Mouse (Mus musculus) ES-Bruce4 (cell line): ENCODE results near the gene Bcl2l13. TPM values are rescaled to one million over a fixed set of nuclear protein-coding genes. Genes with fewer than 3 reads are reported as not detected.

Experiments
- H3K27ac ChIP-seq: 2 replicates; pipeline ENCODE4 v1.5.1; 2012; ENCODE audit warnings: low read length, inconsistent platforms; ENCODE audit not compliant: insufficient read depth
- H3K27me3 ChIP-seq: 2 replicates; pipeline ENCODE4 v1.6.1; 2012; ENCODE audit warnings: mild to moderate bottlenecking, low read length, inconsistent platforms; ENCODE audit not compliant: control insufficient read depth, poor library complexity, insufficient read depth, severe bottlenecking
- H3K36me3 ChIP-seq: 2 replicates; pipeline ENCODE4 v1.6.1; 2012; ENCODE audit warnings: inconsistent platforms, mild to moderate bottlenecking, low read length, moderate library complexity; ENCODE audit not compliant: control insufficient read depth, poor library complexity, insufficient read depth, severe bottlenecking
- H3K4me1 ChIP-seq: one replicate; pipeline ENCODE4 v1.8.1; 2011; ENCODE audit warnings: low read length; ENCODE audit not compliant: control insufficient read depth, insufficient read depth
- H3K4me3 ChIP-seq: 2 replicates; pipeline ENCODE4 v1.5.1; 2011; ENCODE audit warnings: low read depth, mild to moderate bottlenecking, low read length
- H3K9ac ChIP-seq: 2 replicates; pipeline ENCODE4 v1.6.1; 2012; ENCODE audit warnings: low read depth, mild to moderate bottlenecking, inconsistent platforms; ENCODE audit not compliant: poor library complexity, severe bottlenecking
- H3K9me3 ChIP-seq: replicated peaks from 2 replicates; pipeline ENCODE4 v1.6.1; 2012; ENCODE audit warnings: mild to moderate bottlenecking, low read length, inconsistent platforms; ENCODE audit not compliant: control insufficient read depth, poor library complexity, insufficient read depth, severe bottlenecking
- CTCF ChIP-seq: IDR thresholded peaks from one replicate; pipeline ENCODE4 v1.8.1; 2011; ENCODE audit warnings: low read depth, low read length
- EP300 ChIP-seq: IDR thresholded peaks from 2 replicates; pipeline ENCODE4 v1.6.1; 2011; ENCODE audit warnings: low read depth, low read length; ENCODE audit not compliant: insufficient read depth
- POLR2A ChIP-seq: IDR thresholded peaks from one replicate; pipeline ENCODE4 v1.8.1; 2011; ENCODE audit warnings: low read length; ENCODE audit not compliant: insufficient read depth
- polyA plus RNA-seq: library from polyadenylated mRNA; stranded (reverse); fragments of >200 nt; gene quantifications from 2 replicates; pipeline ENCODE4 v1.2.4, GENCODE M21; 2011; ENCODE audit warnings: low read depth; ENCODE audit not compliant: missing spikeins, insufficient read depth, insufficient read length

Bcl2l13 gene
- 56.4 and 70.4 TPM in 2 replicates for polyA plus RNA-seq

GRCm38 (mm10) chr6:120835474-120836374 is at the start of gene Bcl2l13:
Gene Bcl2l13, plus strand, starts transcription at chr6:120836212.
- Histone ChIP-seq H3K36me3 (no peaks in the 10 kb centered on the region), H3K4me1 (no peaks in the 10 kb centered on the region), H3K4me3 (peak within 1 kb of the TSS; percentile 97), H3K9me3 (no peaks in the 10 kb centered on the region), H3K9ac (peak within 1 kb of the TSS; percentile 80), H3K27ac (peak within 1 kb of the TSS; percentile 21; the same call in 1 of the 2 replicates), H3K27me3 (no peaks in the 10 kb centered on the region)
- TF ChIP-seq EP300 (no peak), POLR2A (peak; percentile 95), CTCF (peak; percentile 49)

- Histone ChIP-seq H3K4me1 (no peaks in the 10 kb centered on the region), H3K9ac (no peak overlapping the region), H3K27me3 (no peaks in the 10 kb centered on the region), H3K27ac (no peak overlapping the region), H3K9me3 (no peaks in the 10 kb centered on the region), H3K36me3 (no peaks in the 10 kb centered on the region), H3K4me3 (no peak overlapping the region)
- TF ChIP-seq CTCF (no peak), POLR2A (no peak), EP300 (no peak)
These were observed 47.9 kb upstream of the Bcl2l13 start for GRCm38 (mm10) chr6:120788068-120788607.

- no peak for TF ChIP-seq CTCF
- TF ChIP-seq EP300 = no peak
- no peak for TF ChIP-seq POLR2A
- no peak overlapping the region for H3K4me3 ChIP-seq
- no peaks in the 10 kb centered on the region for H3K9me3 ChIP-seq
- no peak overlapping the region for H3K9ac ChIP-seq
- H3K27me3 ChIP-seq = no peaks in the 10 kb centered on the region
- H3K4me1 ChIP-seq = no peaks in the 10 kb centered on the region
- no peak overlapping the region for H3K27ac ChIP-seq
- H3K36me3 ChIP-seq = no peaks in the 10 kb centered on the region; the same call in 1 of the 2 replicates
These were observed 47.1 kb upstream of the Bcl2l13 start for GRCm38 (mm10) chr6:120788904-120789303.

GRCm38 (mm10) chr6:120790153-120790552 is 45.9 kb upstream of the Bcl2l13 start:
- Histone ChIP-seq H3K4me1 (no peaks in the 10 kb centered on the region), H3K27me3 (no peaks in the 10 kb centered on the region), H3K36me3 (peaks cover under 1% of the 10 kb centered on the region; the same call in 1 of the 2 replicates), H3K4me3 (no peak overlapping the region), H3K9ac (no peak overlapping the region), H3K27ac (no peak overlapping the region), H3K9me3 (no peaks in the 10 kb centered on the region)
- TF ChIP-seq CTCF (no peak), POLR2A (no peak), EP300 (no peak)

GRCm38 (mm10) chr6:120790717-120791116 is 45.3 kb upstream of the Bcl2l13 start:
- Histone ChIP-seq H3K27ac (no peak overlapping the region), H3K9me3 (no peaks in the 10 kb centered on the region), H3K9ac (no peak overlapping the region), H3K36me3 (peaks cover 5% of the 10 kb centered on the region; the same call in 1 of the 2 replicates), H3K4me3 (no peak overlapping the region), H3K4me1 (no peaks in the 10 kb centered on the region), H3K27me3 (no peaks in the 10 kb centered on the region)
- TF ChIP-seq CTCF = no peak
- no peak for TF ChIP-seq EP300
- no peak for TF ChIP-seq POLR2A
